Mouse (Mus musculus) intestine, postnatal 0 days (tissue): ENCODE measurements at regions not wholly inside any gene's neighbourhood (a gene's known extent, or its start where the extent isn't known, plus 50 kb on each side); places are given as distances from the start of the nearest gene placed in this dataset.

ENCODE experiments used
- ATAC-seq: fragments of 200-750 bp; cut with Nextera tagmentation; 2 replicates; pipeline ENCODE4 v1.8.0; 2017; ENCODE audit warnings: mild to moderate bottlenecking, moderate TSS enrichment, moderate library complexity
- H3K27ac ChIP-seq: fragments of 300-500 bp; sonication (generic); 2 replicates; pipeline ENCODE4 v1.5.1; 2014; ENCODE audit warnings: mild to moderate bottlenecking, low read depth, low read length, moderate library complexity
- H3K27me3 ChIP-seq: fragments of 300-500 bp; sonication (generic); replicated peaks from 2 replicates; pipeline ENCODE4 v1.6.1; 2014; ENCODE audit warnings: low read length, mixed read lengths; ENCODE audit not compliant: control insufficient read depth, insufficient read depth
- H3K36me3 ChIP-seq: fragments of 300-500 bp; sonication (generic); 2 replicates; pipeline ENCODE4 v1.6.1; 2014; ENCODE audit warnings: mild to moderate bottlenecking, moderate library complexity; ENCODE audit not compliant: control insufficient read depth, insufficient read depth
- H3K4me1 ChIP-seq: fragments of 300-500 bp; sonication (generic); replicated peaks from 2 replicates; pipeline ENCODE4 v1.6.1; 2014; ENCODE audit warnings: antibody characterized with exemption, low read length, mixed read lengths; ENCODE audit not compliant: control insufficient read depth, insufficient read depth
- H3K4me2 ChIP-seq: fragments of 300-500 bp; sonication (generic); replicated peaks from 2 replicates; pipeline ENCODE4 v1.6.1; 2014; ENCODE audit warnings: low read depth, mild to moderate bottlenecking, moderate library complexity
- H3K4me3 ChIP-seq: fragments of 300-500 bp; sonication (generic); 2 replicates; pipeline ENCODE4 v1.5.1; 2014; ENCODE audit warnings: low read depth, low read length
- H3K9ac ChIP-seq: fragments of 300-500 bp; sonication (generic); 2 replicates; pipeline ENCODE4 v1.6.1; 2014; ENCODE audit warnings: mild to moderate bottlenecking, low read depth, low read length
- H3K9me3 ChIP-seq: fragments of 300-500 bp; sonication (generic); 2 replicates; pipeline ENCODE4 v1.6.1; 2016; ENCODE audit warnings: mixed run types; ENCODE audit not compliant: control insufficient read depth
- CTCF ChIP-seq: sonication (generic); IDR thresholded peaks from 2 replicates; pipeline ENCODE4 v1.5.1; 2016; ENCODE audit warnings: low read depth, mild to moderate bottlenecking, control low read depth, antibody characterized with exemption, moderate library complexity
- WGBS: fragments of 180-500 bp; shearing (Covaris S2); extraction: QIAGEN DNeasy Blood & Tissue Kit; methylation state at CpG from one replicate; pipeline ENCODE4 v1.1.7; 2014; 5-methylcytosine and 5-hydroxymethylcytosine counted together

DNA sequence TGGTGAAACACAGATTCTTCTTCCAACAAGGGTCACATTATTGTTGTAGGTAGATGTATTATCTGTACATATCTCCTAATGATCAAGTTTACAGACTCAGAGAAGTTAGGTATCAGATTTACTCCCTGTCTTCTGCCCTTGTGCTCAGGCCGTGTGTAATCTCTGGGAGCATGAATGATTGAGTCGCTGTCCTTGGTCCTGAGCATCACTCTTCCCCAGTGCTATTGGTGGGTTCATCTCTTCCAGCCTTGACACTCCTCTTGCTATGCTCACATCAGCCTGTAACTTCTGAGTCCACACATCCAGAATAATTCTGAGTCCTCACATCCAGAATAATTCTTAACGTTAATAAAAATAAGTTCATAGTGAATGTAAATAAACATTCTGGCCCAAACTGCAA, 295.6 kb downstream of the Basp1 start:
- Histone ChIP-seq H3K9me3 (no peaks in the 10 kb centered on the region), H3K4me2 (no peak overlapping the region), H3K9ac (no peak overlapping the region), H3K4me1 (no peaks in the 10 kb centered on the region), H3K36me3 (no peaks in the 10 kb centered on the region), H3K27me3 (no peaks in the 10 kb centered on the region), H3K4me3 (no peak overlapping the region), H3K27ac (no peak overlapping the region)
- TF ChIP-seq CTCF, result no peak
- ATAC-seq, result no peak
- 38% methylated on average over 3 of the region's 3 CpGs for WGBS

DNA sequence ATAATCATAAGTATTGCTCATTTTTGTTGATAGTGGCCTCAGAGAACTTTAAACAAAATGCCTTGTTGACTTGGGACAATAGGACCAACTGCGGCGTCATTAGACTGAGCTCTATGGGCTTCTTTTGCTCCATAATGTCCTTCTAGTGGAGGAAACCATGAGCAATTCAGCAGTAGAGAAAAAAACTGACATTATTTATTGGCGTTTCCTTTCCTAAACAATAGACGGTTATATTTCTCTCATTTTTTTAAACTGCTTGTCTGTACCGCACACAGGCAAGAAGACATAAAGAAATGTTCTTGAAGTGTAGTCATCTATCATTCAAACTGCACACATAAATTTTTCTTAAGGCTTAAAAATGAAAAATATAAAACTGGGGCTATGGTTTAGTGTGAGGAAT, 310.8 kb downstream of the Basp1 start:
- ATAC-seq, result no peak
- Histone ChIP-seq H3K9ac (no peak overlapping the region), H3K27ac (no peak overlapping the region), H3K9me3 (no peaks in the 10 kb centered on the region), H3K4me1 (no peaks in the 10 kb centered on the region), H3K36me3 (no peaks in the 10 kb centered on the region), H3K4me3 (no peak overlapping the region), H3K4me2 (no peak overlapping the region), H3K27me3 (no peaks in the 10 kb centered on the region)
- no peak for TF ChIP-seq CTCF
- WGBS, result 73% methylated on average over 5 of the region's 5 CpGs

DNA sequence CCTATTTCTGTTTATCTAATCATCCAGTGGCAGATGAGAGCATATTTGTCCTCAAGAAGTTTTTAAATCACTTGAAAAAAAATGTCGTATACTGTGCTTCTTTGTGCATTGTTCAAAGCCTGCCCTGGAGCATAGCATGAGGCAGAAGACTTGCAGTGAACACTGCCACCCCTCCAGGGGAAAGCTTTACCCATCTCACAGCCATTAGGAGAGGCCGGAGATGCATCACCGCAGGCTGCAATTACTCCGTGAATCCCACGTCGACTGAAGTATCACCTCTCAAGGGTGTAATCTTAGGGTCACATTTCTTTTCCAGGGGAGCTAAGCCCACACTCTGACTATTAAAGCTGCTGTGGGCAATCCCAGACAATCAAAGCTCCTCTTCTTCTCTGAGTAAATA, 319.8 kb downstream of the Basp1 start:
- no peak for TF ChIP-seq CTCF
- H3K4me2 ChIP-seq, result no peak overlapping the region
- no peak for ATAC-seq
- no peak overlapping the region for H3K27ac ChIP-seq
- WGBS, result 46% methylated on average over 6 of the region's 6 CpGs
- no peak overlapping the region for H3K9ac ChIP-seq
- H3K4me1 ChIP-seq, result no peaks in the 10 kb centered on the region
- no peaks in the 10 kb centered on the region for H3K9me3 ChIP-seq
- H3K4me3 ChIP-seq, result no peak overlapping the region
- no peaks in the 10 kb centered on the region for H3K36me3 ChIP-seq
- H3K27me3 ChIP-seq, result no peaks in the 10 kb centered on the region

DNA sequence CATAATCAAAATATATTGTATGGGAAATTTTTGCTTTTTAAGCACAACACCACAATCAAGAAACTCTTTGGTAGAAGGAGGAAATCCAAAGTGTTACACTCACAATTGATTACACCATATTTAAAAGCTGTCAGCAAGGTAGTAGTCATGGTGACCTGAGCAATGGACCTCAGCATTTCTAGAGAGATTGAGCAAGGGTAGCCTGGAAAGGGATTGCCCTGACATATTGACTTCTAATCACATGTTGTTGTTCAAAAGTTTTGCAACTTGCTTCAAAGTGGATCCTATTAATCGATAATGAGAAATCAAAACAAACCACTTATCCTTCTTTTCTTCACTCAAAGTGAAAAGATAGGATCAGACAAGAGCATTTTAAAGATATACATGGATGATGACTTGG, 343.9 kb downstream of the Basp1 start:
- no peak for ATAC-seq
- H3K9me3 ChIP-seq, result no peaks in the 10 kb centered on the region
- no peak overlapping the region for H3K27ac ChIP-seq
- WGBS, result 85% methylated on average over 1 of the region's 1 CpGs
- no peaks in the 10 kb centered on the region for H3K4me1 ChIP-seq
- no peak overlapping the region for H3K9ac ChIP-seq
- H3K36me3 ChIP-seq, result no peaks in the 10 kb centered on the region
- TF ChIP-seq CTCF, result no peak
- no peak overlapping the region for H3K4me2 ChIP-seq
- H3K4me3 ChIP-seq, result no peak overlapping the region
- H3K27me3 ChIP-seq, result no peaks in the 10 kb centered on the region

DNA sequence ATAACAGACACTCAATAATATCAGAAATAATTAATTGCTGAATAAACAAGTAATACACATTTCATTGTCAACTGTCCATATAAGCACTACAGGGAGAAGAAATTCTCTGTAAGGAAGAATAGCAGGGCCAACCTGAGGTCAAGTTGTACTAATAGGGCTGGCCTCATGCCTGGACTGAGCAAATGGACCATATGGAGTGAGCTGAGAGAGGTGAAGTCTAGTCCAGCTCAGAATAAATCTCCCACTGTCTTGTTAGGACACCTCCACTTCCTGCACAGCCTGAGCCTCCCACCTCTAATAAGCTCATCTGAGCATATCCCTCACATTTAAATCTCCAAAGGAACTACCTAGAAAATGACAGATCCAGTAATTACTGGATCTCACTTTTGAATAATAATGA, 354.2 kb downstream of the Basp1 start:
- H3K9me3 ChIP-seq, result no peaks in the 10 kb centered on the region
- H3K27me3 ChIP-seq, result no peaks in the 10 kb centered on the region
- no peak for ATAC-seq
- no peaks in the 10 kb centered on the region for H3K4me1 ChIP-seq
- H3K27ac ChIP-seq, result no peak overlapping the region
- no peak for TF ChIP-seq CTCF
- no peaks in the 10 kb centered on the region for H3K36me3 ChIP-seq
- no peak overlapping the region for H3K4me3 ChIP-seq
- H3K9ac ChIP-seq, result no peak overlapping the region
- H3K4me2 ChIP-seq, result no peak overlapping the region

DNA sequence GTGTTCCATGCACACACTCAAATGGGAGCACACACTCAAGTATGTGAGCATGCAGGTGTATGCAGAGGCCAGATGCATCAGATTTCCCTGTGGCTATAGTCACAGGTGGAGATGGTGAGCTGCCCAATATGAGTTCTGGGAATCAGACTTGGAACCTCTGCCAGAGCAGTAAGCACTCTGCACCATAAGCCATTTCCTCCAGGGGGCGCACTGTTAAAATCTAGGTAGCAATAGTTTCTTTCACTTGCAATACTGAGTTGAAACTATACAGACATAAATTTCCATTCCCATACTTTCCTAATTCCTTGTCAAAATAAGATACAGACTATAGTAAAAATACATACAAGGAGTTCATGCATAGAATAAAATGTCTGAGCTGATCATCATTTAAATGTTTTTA, 365.7 kb downstream of the Basp1 start:
- Histone ChIP-seq H3K4me1 (no peaks in the 10 kb centered on the region), H3K4me2 (no peak overlapping the region), H3K36me3 (no peaks in the 10 kb centered on the region), H3K27ac (no peak overlapping the region), H3K27me3 (no peaks in the 10 kb centered on the region), H3K9me3 (no peaks in the 10 kb centered on the region), H3K9ac (no peak overlapping the region), H3K4me3 (no peak overlapping the region)
- ATAC-seq, result no peak
- peak; percentile 67 for TF ChIP-seq CTCF
- WGBS, result 31% methylated on average over 1 of the region's 1 CpGs

DNA sequence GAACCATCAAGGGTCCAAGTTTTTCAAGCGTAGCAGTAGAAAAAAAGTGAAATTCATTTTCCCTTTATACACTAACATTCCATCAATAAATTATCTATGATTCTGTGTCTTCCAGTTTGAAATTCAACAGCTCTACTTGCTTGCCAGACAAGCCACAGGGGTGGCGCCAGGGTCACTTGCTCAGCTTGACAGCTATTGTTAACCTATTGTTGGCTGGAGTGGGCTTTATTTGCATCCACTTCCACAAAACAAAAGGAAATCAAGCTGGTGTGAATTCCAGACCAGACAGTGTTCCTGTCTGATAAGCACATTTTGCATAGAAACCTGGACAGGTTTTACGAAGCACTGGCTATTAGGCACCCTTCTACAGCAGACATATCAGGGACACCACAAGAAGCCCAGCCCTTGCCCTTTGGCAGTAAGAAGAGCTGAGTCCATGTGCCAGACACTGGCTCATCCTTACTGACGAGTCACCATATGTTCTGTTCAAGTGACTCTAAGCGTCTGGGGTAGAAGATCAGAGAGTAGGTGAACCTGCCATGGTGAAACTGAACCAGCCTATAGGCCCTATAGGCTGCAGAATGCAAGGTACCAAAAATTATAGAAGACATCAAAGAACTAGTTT, 366.9 kb downstream of the Basp1 start:
- Histone ChIP-seq H3K9ac (no peak overlapping the region), H3K4me3 (no peak overlapping the region), H3K27me3 (no peaks in the 10 kb centered on the region), H3K9me3 (no peaks in the 10 kb centered on the region), H3K4me1 (no peaks in the 10 kb centered on the region), H3K27ac (no peak overlapping the region), H3K4me2 (no peak overlapping the region), H3K36me3 (no peaks in the 10 kb centered on the region)
- TF ChIP-seq CTCF, result no peak
- 69% methylated on average over 5 of the region's 5 CpGs for WGBS
- ATAC-seq, result no peak
